10 mouse cellular contexts compared by ENCODE assay signal in the genomic region with DNA sequence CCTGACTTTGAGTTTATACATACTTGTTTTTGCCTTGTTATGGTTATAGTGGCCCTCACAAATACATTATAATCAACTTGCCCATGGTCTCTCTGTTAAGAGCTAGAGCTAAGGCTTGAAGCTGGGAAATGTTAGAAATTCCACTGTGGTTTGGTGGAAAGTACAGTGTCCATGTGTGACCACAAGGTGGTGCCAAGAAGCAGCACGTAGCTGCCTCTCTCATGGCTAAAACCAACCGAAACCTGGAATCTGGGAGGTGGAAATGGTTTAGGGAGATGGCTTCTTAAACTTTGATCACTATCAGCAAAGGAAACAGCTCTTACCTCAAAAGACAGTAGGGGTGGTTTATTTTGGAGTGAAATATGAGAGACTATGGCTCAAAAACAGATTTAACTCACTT. TPM values are rescaled to one million over a fixed set of nuclear protein-coding genes. Genes with fewer than 3 reads are reported as not detected.
DNase-seq lines count a peak whose midpoint lies in the region; ATAC-seq and TF ChIP-seq lines count a peak whose summit lies in the region.
"Had no signal": no experiment of that assay in that cellular context is flagged by ENCODE, and none has a peak within 500 bp of the region (broad histone marks: within the 10 kb centered on the region; RNA-seq: fewer than 3 reads in every experiment).

No protein-coding gene starts in this region.

- DNase-seq in adrenal gland, postnatal 10 days: peak; percentile 50
- no peak for DNase-seq in adrenal gland, adult 8-10 months
- DNase-seq in left cerebral cortex, postnatal 10 days (ENCODE audit: extremely low spot score in 1 of 2, low spot score in 2 of 2): peak; percentile 40 to 46
- no peak for DNase-seq in left cerebral cortex, adult 8-10 months (ENCODE audit: low spot score in 2 of 2)
- peak; percentile 75 for DNase-seq in NIH3T3 (ENCODE audit: low read depth)
- peak; percentile 74 for DNase-seq in embryonic facial prominence, embryonic 11.5 days (ENCODE audit: low spot score)
- peak; percentile 80 for DNase-seq in lung, embryonic 14.5 days
- no peak for DNase-seq in spleen, adult 18-20 months

- no peaks in the 10 kb centered on the region for H3K27me3 ChIP-seq in embryonic facial prominence, embryonic 11.5 days (ENCODE audit: control insufficient read depth, insufficient read depth, low read length)
- no peaks in the 10 kb centered on the region for H3K27me3 ChIP-seq in lung, embryonic 14.5 days (ENCODE audit: insufficient read depth, low read length)
- H3K27me3 ChIP-seq: liver, embryonic 15.5 days; stomach, embryonic 15.5 days had no signal

- H3K4me1 ChIP-seq in embryonic facial prominence, embryonic 11.5 days (ENCODE audit: control insufficient read depth, insufficient read depth, low read length): no peaks in the 10 kb centered on the region
- H3K4me1 ChIP-seq in lung, embryonic 14.5 days (ENCODE audit: insufficient read depth): no peaks in the 10 kb centered on the region
- H3K4me1 ChIP-seq: stomach, embryonic 15.5 days had no signal

- intact Hi-C loops in left cerebral cortex, postnatal 10 days (cut with DNase I): loop anchor here (5.0 to 10.0 kb wide), 2 partner anchors 56 to 674 kb away; no protein-coding TSS in a partner anchor

- no peak overlapping the region for H3K9ac ChIP-seq in embryonic facial prominence, embryonic 11.5 days (replicated peaks; ENCODE audit: low read length)
- H3K9ac ChIP-seq in lung, embryonic 14.5 days: no peak overlapping the region
- H3K9ac ChIP-seq: liver, embryonic 15.5 days; stomach, embryonic 15.5 days had no signal

- TF ChIP-seq CTCF in lung, embryonic 14.5 days (IDR thresholded peaks at IDR 0.05; ENCODE audit: low read depth): peak; percentile 84

- no peak overlapping the region for H3K4me3 ChIP-seq in embryonic facial prominence, embryonic 11.5 days (ENCODE audit: low read depth, low read length)
- no peak overlapping the region for H3K4me3 ChIP-seq in lung, embryonic 14.5 days (ENCODE audit: low read depth, low read length)
- H3K4me3 ChIP-seq: liver, embryonic 15.5 days; stomach, embryonic 15.5 days had no signal

- H3K4me2 ChIP-seq in embryonic facial prominence, embryonic 11.5 days (ENCODE audit: low read depth, low read length): no peak overlapping the region
- H3K4me2 ChIP-seq in lung, embryonic 14.5 days: no peak overlapping the region
- H3K4me2 ChIP-seq: liver, embryonic 15.5 days; stomach, embryonic 15.5 days had no signal

- peaks cover 2% of the 10 kb centered on the region for H3K36me3 ChIP-seq in embryonic facial prominence, embryonic 11.5 days (replicated peaks; ENCODE audit: control insufficient read depth, insufficient read depth, low read depth, low read length)
- peaks cover 40% of the 10 kb centered on the region for H3K36me3 ChIP-seq in lung, embryonic 14.5 days (ENCODE audit: insufficient read depth)

- no peaks in the 10 kb centered on the region for H3K9me3 ChIP-seq in embryonic facial prominence, embryonic 11.5 days (replicated peaks; ENCODE audit: control insufficient read depth, low read length)
- H3K9me3 ChIP-seq in lung, embryonic 14.5 days (ENCODE audit: low read depth, low read length): no peaks in the 10 kb centered on the region
- H3K9me3 ChIP-seq: liver, embryonic 15.5 days; stomach, embryonic 15.5 days had no signal

- 8% methylated on average over 2 of the region's 2 CpGs for WGBS in embryonic facial prominence, embryonic 11.5 days
- WGBS in lung, embryonic 14.5 days: 12% methylated on average over 2 of the region's 2 CpGs

- ATAC-seq in embryonic facial prominence, embryonic 11.5 days (replicated peaks; ENCODE audit: insufficient number of reproducible peaks, low FRiP score, low TSS enrichment, low read depth): no peak
- no peak; the same call in 1 of the 2 replicates for ATAC-seq in lung, embryonic 14.5 days (ENCODE audit: insufficient read depth)

- no peak overlapping the region for H3K27ac ChIP-seq in embryonic facial prominence, embryonic 11.5 days (replicated peaks; ENCODE audit: low read depth, low read length)
- H3K27ac ChIP-seq in lung, embryonic 14.5 days (ENCODE audit: low read depth): no peak overlapping the region
- H3K27ac ChIP-seq: liver, embryonic 15.5 days; stomach, embryonic 15.5 days had no signal

RNA-seq across cellular contexts. Expression of gene Ercc6, which starts 17.6 kb away (rescaled TPM):
- 10 to 100 TPM in 1 of 2 experiments, 1 to 10 TPM in 1; 8.1 to 11.8 TPM for total RNA-seq in adrenal gland, postnatal 10 days (2021)
- 10 to 100 TPM in 3 of 4 experiments, 1 to 10 TPM in 1; 9.9 to 20.2 (median 14.8) TPM for total RNA-seq in adrenal gland, adult 8-10 months (2022)
- 10 to 100 TPM; 16.7 to 18.9 TPM for total RNA-seq in left cerebral cortex, postnatal 10 days (2021)
- 10 to 100 TPM; 18.4 to 20.7 (median 19.3) TPM for total RNA-seq in left cerebral cortex, adult 8-10 months (2022)
- 20.5 and 26.3 TPM in 2 replicates for polyA plus RNA-seq in embryonic facial prominence, embryonic 11.5 days (2014; fragmentation: Nextera tagmentation; extraction: Ambion mirVana)
- 18.4 and 18.8 TPM in 2 replicates for polyA plus RNA-seq in lung, embryonic 14.5 days (2014; fragmentation: Nextera tagmentation; extraction: Ambion mirVana)

Comparison
In these comparisons a context has a peak if more than half of its experiments do, and no peak if none do; other contexts are left out.
1. DNase-seq: peak in adrenal gland, postnatal 10 days (single experiment), left cerebral cortex, postnatal 10 days (2 of 2), NIH3T3 (single experiment), embryonic facial prominence, embryonic 11.5 days (single experiment) and lung, embryonic 14.5 days (single experiment); none in adrenal gland, adult 8-10 months (single experiment), left cerebral cortex, adult 8-10 months (0 of 2) and spleen, adult 18-20 months (0 of 2).